Mouse (Mus musculus) right cerebral cortex, postnatal 14 days (tissue): Measurements from ENCODE around the gene B3galt1.

Experiments
- DNase-seq: peaks from one replicate; pipeline ENCODE4 v3.0.0; 2022

Gene B3galt1

DNA sequence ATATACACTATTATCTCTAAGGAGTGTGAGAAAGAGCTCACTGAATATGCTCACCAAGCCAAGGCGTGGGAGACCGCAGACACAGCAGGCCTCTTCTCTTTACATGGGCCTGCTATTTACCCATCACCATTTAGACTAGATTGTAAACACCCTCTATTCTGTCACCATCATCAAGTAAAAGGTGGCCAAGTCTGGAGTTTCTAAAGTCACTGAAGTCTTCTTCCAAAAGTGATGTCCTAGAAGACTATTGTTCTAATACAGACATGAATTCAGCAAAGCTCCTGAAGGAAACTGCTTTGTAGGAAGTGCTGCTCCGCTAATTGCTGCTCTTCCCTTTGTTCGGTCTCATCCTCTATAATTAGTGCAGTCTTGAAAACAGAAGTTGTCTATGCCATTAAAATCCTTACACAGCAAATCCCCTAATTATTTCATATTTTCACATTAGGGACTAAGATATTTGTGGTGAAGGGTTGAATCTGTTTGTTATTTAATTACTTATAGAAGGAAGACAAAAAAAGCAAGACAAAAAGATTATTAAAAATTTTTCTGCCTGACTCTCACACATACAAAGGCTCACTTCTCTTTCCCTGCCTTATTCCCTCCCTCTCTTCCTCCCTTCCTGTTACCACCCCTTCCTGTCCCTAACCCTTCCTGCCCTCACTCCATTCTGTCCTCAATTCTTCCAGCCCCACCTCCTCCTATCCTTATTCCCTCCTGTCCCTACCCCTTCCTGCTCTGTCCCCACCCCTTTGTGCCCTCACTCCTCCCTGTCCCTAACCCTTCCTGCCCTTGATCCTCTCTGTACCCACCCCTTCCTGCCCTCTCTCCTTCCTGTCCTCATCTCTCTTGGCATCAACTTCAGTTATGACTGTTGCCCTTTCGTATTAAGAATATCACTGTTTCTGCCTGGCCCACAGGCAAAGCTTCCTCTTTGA is 514.0 kb downstream of the B3galt1 start:
- DNase-seq, result no peak

- DNase-seq, result no peak
Observed at GRCm38 (mm10) chr2:68080872-68081280, 515.2 kb downstream of the B3galt1 start.

GRCm38 (mm10) chr2:68084483-68084882 is 518.8 kb downstream of the B3galt1 start:
- no peak for DNase-seq

- DNase-seq, result no peak
Observed at GRCm38 (mm10) chr2:68086101-68086500, 520.4 kb downstream of the B3galt1 start.

DNA sequence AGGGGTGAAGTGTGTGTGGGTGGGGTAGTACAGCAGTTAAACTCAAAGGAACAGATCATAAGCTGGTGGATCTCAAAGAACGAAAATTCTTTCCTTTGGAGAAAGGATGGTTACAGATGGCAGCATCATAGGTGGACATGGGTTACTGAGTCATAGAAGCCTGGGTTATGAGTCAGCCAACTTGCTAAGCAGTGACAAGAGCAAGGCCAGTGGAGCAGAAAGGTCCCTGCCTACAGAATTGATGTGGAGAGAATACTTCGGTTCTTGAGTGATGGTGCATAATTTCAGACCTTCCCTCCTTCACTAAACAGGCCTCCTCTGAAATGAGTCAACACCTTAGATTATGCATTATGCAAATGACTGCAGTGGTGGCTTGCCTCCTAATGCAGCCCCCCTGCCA is 525.9 kb downstream of the B3galt1 start:
- DNase-seq, result no peak

DNA sequence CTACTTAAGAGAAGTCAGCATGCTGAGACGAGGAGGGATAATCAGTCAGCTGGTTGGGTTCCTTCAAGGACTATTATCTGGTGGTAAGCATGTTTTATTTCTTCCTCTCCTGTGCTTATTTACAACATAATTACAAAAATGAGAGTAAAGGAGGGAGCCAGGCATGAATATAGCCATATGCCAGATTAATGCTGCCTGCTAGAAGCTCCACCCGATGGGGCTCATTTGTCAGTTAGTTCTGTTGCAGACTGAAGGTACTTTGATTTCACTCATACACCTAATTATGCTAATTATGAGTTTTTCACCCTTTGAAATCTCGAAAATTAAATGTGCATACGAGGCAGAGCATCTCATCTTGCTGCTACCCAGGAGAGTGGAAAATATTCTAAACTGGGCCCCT is 539.0 kb downstream of the B3galt1 start:
- no peak for DNase-seq

GRCm38 (mm10) chr2:68118076-68118475 is 552.4 kb downstream of the B3galt1 start:
- no peak for DNase-seq

GRCm38 (mm10) chr2:68124751-68125150 is 559.1 kb downstream of the B3galt1 start:
- DNase-seq, result no peak

GRCm38 (mm10) chr2:68141094-68141493 is 575.4 kb downstream of the B3galt1 start:
- DNase-seq, result no peak

DNA sequence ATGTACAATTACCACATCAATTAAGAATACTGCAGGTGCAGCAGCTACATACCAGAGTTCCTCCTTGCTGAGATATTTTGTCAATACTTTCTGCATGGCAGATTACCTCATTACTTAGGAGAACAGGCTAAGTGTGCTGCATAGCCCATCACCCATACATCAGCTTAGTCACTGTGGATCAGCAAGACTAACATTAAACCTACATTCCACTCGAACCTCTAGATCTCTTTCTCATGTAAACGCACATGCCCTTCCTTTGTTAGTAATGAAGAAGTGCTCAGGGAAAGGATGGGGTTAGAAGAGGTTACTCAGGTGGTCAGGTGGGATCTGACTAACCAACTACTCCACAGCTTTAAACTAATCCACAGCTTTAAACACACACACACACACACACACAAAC is 577.6 kb downstream of the B3galt1 start:
- no peak for DNase-seq

DNA sequence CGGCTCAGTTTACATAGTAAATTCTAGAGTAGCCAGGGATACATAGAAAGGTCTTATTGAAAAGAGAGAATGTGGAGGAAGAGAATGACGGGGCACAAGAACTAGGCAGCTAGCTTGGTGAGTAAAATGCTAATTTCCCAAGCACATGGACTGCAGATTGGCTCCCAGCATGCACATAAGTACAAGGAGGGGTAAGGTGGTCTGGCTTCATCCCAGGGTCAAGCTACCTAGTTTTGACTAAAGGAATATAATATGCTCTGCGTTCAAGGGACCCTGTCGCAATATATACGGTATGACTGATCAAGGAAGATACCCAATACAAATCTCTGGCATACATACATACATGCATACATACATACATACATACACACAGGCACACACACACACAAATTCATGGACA is 594.1 kb downstream of the B3galt1 start:
- DNase-seq, result no peak

- no peak for DNase-seq
Observed at GRCm38 (mm10) chr2:68160566-68160965, 594.9 kb downstream of the B3galt1 start.

DNA sequence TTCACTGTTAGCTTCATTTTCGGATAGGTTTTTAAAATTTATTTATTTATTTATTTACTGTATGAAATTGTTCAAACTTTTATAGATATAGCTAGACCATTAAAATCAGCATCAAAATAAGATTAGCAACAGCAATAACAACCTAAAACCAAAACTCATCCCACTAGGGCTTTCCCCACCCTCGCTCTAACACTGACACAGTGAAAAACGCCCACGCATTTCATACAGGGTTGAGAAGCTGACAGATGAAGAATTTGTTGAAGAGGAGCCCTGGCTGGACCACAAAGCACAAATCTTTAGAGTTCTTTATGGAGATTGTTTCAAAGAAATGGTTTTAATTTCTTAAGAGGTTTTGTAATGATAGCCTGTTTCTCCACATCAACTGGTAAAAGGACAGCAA is 596.3 kb downstream of the B3galt1 start:
- no peak for DNase-seq

DNA sequence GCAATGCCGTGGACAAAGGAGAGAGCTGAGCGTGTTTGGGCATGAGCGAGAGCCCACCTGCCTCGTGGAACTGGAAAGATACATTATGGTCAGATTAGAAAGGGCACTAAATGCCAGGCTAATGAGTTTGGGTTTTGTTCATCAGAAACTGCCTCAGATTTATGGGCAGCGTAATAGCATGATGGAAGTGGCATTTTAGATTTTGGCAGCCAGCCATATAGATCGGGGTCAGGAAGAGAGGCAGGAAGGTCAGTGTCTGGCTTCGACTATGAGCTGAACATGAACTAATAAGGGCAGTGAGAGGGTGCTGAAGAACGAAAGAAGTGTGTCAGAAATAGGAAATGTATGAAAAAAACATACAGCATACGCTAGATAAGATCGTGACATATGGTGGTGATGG is 605.6 kb downstream of the B3galt1 start:
- DNase-seq, result no peak
